Mouse (Mus musculus) neutrophil, adult 5-6 weeks (primary cell): ENCODE results near the gene Teddm1a. TPM values are rescaled to one million over a fixed set of nuclear protein-coding genes. Genes with fewer than 3 reads are reported as not detected.
A peak's percentile ranks its signal among the peaks of the same experiment; 100 is the strongest.
"Not testable (repeated sequence)": the region's sequence is repeated elsewhere in the genome, so short reads cannot be mapped to it uniquely, and the experiment has no call there.

Experiments used
- ATAC-seq: fragments of 151-379, 151-347 bp; 2 replicates; pipeline ENCODE4 v1.8.0; 2017; ENCODE audit warnings: mild to moderate bottlenecking, moderate TSS enrichment; ENCODE audit not compliant: insufficient number of reproducible peaks, poor library complexity, low FRiP score, severe bottlenecking; ENCODE audit errors: extremely low read depth
- total RNA-seq: library from RNA; stranded (forward); fragments of 200-1000 nt; gene quantifications from 2 replicates; pipeline ENCODE4 v1.2.3, GENCODE M21; 2017

Gene Teddm1a
- total RNA-seq, result not detected in 2 replicates

GRCm38 (mm10) chr1:153891442-153891841 lies at the start of gene Teddm1a:
Gene Teddm1a (plus strand): TSS chr1:153891742.
- no peak for ATAC-seq

GRCm38 (mm10) chr1:153842121-153842740 lies 49.3 kb upstream of the Teddm1a start:
- ATAC-seq, result no peak

- no peak for ATAC-seq
Measured at GRCm38 (mm10) chr1:153844042-153844441, 47.5 kb upstream of the Teddm1a start, which contains the start of gene Rgsl1. Gene Rgsl1 (minus strand): TSS chr1:153844142.

- ATAC-seq, result no peak
Measured at GRCm38 (mm10) chr1:153846420-153846819, 45.1 kb upstream of the Teddm1a start.

GRCm38 (mm10) chr1:153846867-153847266 lies 44.7 kb upstream of the Teddm1a start:
- no peak for ATAC-seq

GRCm38 (mm10) chr1:153852696-153853095 lies 38.8 kb upstream of the Teddm1a start:
- ATAC-seq, result not testable (repeated sequence)

- ATAC-seq, result no peak
Measured at GRCm38 (mm10) chr1:153855946-153856345, 35.6 kb upstream of the Teddm1a start.

GRCm38 (mm10) chr1:153874045-153874444 lies 17.5 kb upstream of the Teddm1a start, which contains the start of gene Teddm1b:
Gene Teddm1b (plus strand): TSS chr1:153874345.
- ATAC-seq, result no peak

GRCm38 (mm10) chr1:153880391-153880790 lies 11.2 kb upstream of the Teddm1a start:
- not testable (repeated sequence) for ATAC-seq

- ATAC-seq, result no peak
Measured at GRCm38 (mm10) chr1:153886024-153886633, 5.4 kb upstream of the Teddm1a start.

GRCm38 (mm10) chr1:153890121-153890520 lies 1.4 kb upstream of the Teddm1a start:
- ATAC-seq, result no peak

GRCm38 (mm10) chr1:153893746-153894145 lies 2.2 kb downstream of the Teddm1a start:
- ATAC-seq, result no peak

- no peak for ATAC-seq
Measured at GRCm38 (mm10) chr1:153894201-153894893, 2.8 kb downstream of the Teddm1a start.

- peak; percentile 51; the same call in 1 of the 2 replicates for ATAC-seq
Measured at GRCm38 (mm10) chr1:153894979-153895378, 3.4 kb downstream of the Teddm1a start.

GRCm38 (mm10) chr1:153897196-153897595 lies 5.7 kb downstream of the Teddm1a start:
- ATAC-seq, result no peak

- ATAC-seq, result no peak
Measured at GRCm38 (mm10) chr1:153898989-153899730, 7.6 kb downstream of the Teddm1a start.

- ATAC-seq, result peak; percentile 88
Measured at GRCm38 (mm10) chr1:153899731-153900380, 8.3 kb downstream of the Teddm1a start, which contains the start of the genes Glul and Teddm2. Gene Glul (plus strand): TSS chr1:153899944. Gene Teddm2 (minus strand): TSS chr1:153900228.

- ATAC-seq, result no peak
Measured at GRCm38 (mm10) chr1:153900381-153900780, 8.8 kb downstream of the Teddm1a start.
